18 mouse cellular contexts compared by ENCODE assay signal in genomic region chr5:142940393-142940792, GRCm38 (mm10). TPM values are rescaled to one million over a fixed set of nuclear protein-coding genes. Genes with fewer than 3 reads are reported as not detected.
A peak's percentile ranks its signal among the peaks of the same experiment; 100 is the strongest.
DNase-seq lines count a peak whose midpoint lies in the region; ATAC-seq and TF ChIP-seq lines count a peak whose summit lies in the region.
"Had no signal": no experiment of that assay in that cellular context is flagged by ENCODE, and none has a peak within 500 bp of the region (broad histone marks: within the 10 kb centered on the region; RNA-seq: fewer than 3 reads in every experiment).

No protein-coding gene starts in this region.

- H3K4me1 ChIP-seq in forebrain, postnatal 0 days (ENCODE audit: insufficient read depth): no peaks in the 10 kb centered on the region
- H3K4me1 ChIP-seq in forebrain, embryonic 15.5 days: peaks cover 6% of the 10 kb centered on the region; the same call in 1 of the 2 replicates
- peaks cover 14 to 21% of the 10 kb centered on the region in 2 experiments for H3K4me1 ChIP-seq in liver, embryonic 14.5 days (replicated peaks; ENCODE audit: control insufficient read depth in 2 of 2, insufficient read depth in 2 of 2, low read length in 1 of 2)
- H3K4me1 ChIP-seq in liver, embryonic 11.5 days (replicated peaks; ENCODE audit: control insufficient read depth, insufficient read depth, low read length): peaks cover 26% of the 10 kb centered on the region
- peaks cover 47% of the 10 kb centered on the region for H3K4me1 ChIP-seq in E14TG2a.4 (replicated peaks; ENCODE audit: low read depth, low read length)
- no peaks in the 10 kb centered on the region; the same call in 1 of the 2 replicates for H3K4me1 ChIP-seq in bone marrow, adult 2 months (ENCODE audit: control insufficient read depth, insufficient read depth, low read length)

- intact Hi-C loops in left cerebral cortex, postnatal 36 days (cut with DNase I): no loop called here

- ATAC-seq in forebrain, postnatal 0 days: no peak
- no peak for ATAC-seq in forebrain, embryonic 15.5 days (replicated peaks)
- no peak for ATAC-seq in liver, embryonic 14.5 days (ENCODE audit: insufficient read depth)
- ATAC-seq in liver, embryonic 11.5 days (replicated peaks; ENCODE audit: low FRiP score): no peak
- ATAC-seq: midbrain, embryonic 13.5 days had no signal

- no peaks in the 10 kb centered on the region for H3K27me3 ChIP-seq in forebrain, postnatal 0 days (ENCODE audit: insufficient read depth, low read length)
- H3K27me3 ChIP-seq in forebrain, embryonic 15.5 days: no peaks in the 10 kb centered on the region
- H3K27me3 ChIP-seq in liver, embryonic 14.5 days (ENCODE audit: control insufficient read depth, insufficient read depth, low read length): no peaks in the 10 kb centered on the region
- H3K27me3 ChIP-seq in liver, embryonic 11.5 days (replicated peaks; ENCODE audit: control insufficient read depth, insufficient read depth, low read length): no peaks in the 10 kb centered on the region
- H3K27me3 ChIP-seq in E14TG2a.4 (ENCODE audit: insufficient read depth, low read length): no peaks in the 10 kb centered on the region
- H3K27me3 ChIP-seq: embryonic facial prominence, embryonic 12.5 days; liver, embryonic 13.5 days; midbrain, embryonic 13.5 days had no signal

- no peaks in the 10 kb centered on the region for H3K36me3 ChIP-seq in forebrain, postnatal 0 days (ENCODE audit: insufficient read depth)
- no peaks in the 10 kb centered on the region for H3K36me3 ChIP-seq in forebrain, embryonic 15.5 days
- H3K36me3 ChIP-seq in liver, embryonic 14.5 days (replicated peaks; ENCODE audit: control insufficient read depth, insufficient read depth, low read depth): no peaks in the 10 kb centered on the region
- no peaks in the 10 kb centered on the region for H3K36me3 ChIP-seq in liver, embryonic 11.5 days (ENCODE audit: control insufficient read depth, insufficient read depth, low read length)
- H3K36me3 ChIP-seq in E14TG2a.4 (ENCODE audit: insufficient read depth, low read length): no peaks in the 10 kb centered on the region
- H3K36me3 ChIP-seq: embryonic facial prominence, embryonic 12.5 days; liver, embryonic 13.5 days; midbrain, embryonic 13.5 days had no signal

- H3K9me3 ChIP-seq in forebrain, postnatal 0 days (ENCODE audit: low read length): no peaks in the 10 kb centered on the region
- no peaks in the 10 kb centered on the region for H3K9me3 ChIP-seq in forebrain, embryonic 15.5 days
- no peaks in the 10 kb centered on the region for H3K9me3 ChIP-seq in liver, embryonic 14.5 days (ENCODE audit: control insufficient read depth, low read length)
- no peaks in the 10 kb centered on the region for H3K9me3 ChIP-seq in liver, embryonic 11.5 days (ENCODE audit: control insufficient read depth, low read length)
- no peaks in the 10 kb centered on the region for H3K9me3 ChIP-seq in E14TG2a.4 (ENCODE audit: low read length)
- H3K9me3 ChIP-seq: embryonic facial prominence, embryonic 12.5 days; liver, embryonic 13.5 days; midbrain, embryonic 13.5 days had no signal

- no peak overlapping the region for H3K9ac ChIP-seq in forebrain, postnatal 0 days
- no peak overlapping the region for H3K9ac ChIP-seq in forebrain, embryonic 15.5 days (replicated peaks)
- no peak overlapping the region for H3K9ac ChIP-seq in liver, embryonic 14.5 days (replicated peaks)
- H3K9ac ChIP-seq in liver, embryonic 11.5 days (ENCODE audit: low read depth, low read length): no peak overlapping the region
- H3K9ac ChIP-seq: embryonic facial prominence, embryonic 12.5 days; liver, embryonic 13.5 days; midbrain, embryonic 13.5 days had no signal

- H3K27ac ChIP-seq in forebrain, postnatal 0 days (ENCODE audit: low read depth, low read length): no peak overlapping the region
- H3K27ac ChIP-seq in forebrain, embryonic 15.5 days (replicated peaks): no peak overlapping the region
- H3K27ac ChIP-seq in liver, embryonic 14.5 days: no peak overlapping the region
- no peak overlapping the region for H3K27ac ChIP-seq in liver, embryonic 11.5 days (ENCODE audit: low read depth, low read length)
- H3K27ac ChIP-seq in bone marrow, adult 2 months (ENCODE audit: control insufficient read depth, insufficient read depth, low read depth, low read length, poor library complexity): no peak overlapping the region
- H3K27ac ChIP-seq: embryonic facial prominence, embryonic 12.5 days; liver, embryonic 13.5 days; midbrain, embryonic 13.5 days had no signal

- TF ChIP-seq POLR2A in bone marrow, adult 2 months (IDR thresholded peaks at IDR 0.05; ENCODE audit: borderline replicate concordance, control insufficient read depth, low read depth, low read length): no peak

- TF ChIP-seq CTCF in forebrain, postnatal 0 days (IDR thresholded peaks at IDR 0.05; ENCODE audit: low read depth): peak; percentile 39
- TF ChIP-seq CTCF in liver, embryonic 14.5 days (IDR thresholded peaks at IDR 0.05; ENCODE audit: low read depth): peak; percentile 64
- peak; percentile 48 for TF ChIP-seq CTCF in E14TG2a.4 (conservative IDR thresholded peaks at IDR 0.05; ENCODE audit: low read length)
- TF ChIP-seq CTCF in bone marrow, adult 2 months (IDR thresholded peaks at IDR 0.05; ENCODE audit: control insufficient read depth, insufficient read depth, low read length): 0 out of 2 replicates have a peak, but pooled peaks have one; percentile 22

- WGBS in forebrain, postnatal 0 days: 66% methylated on average over 2 of the region's 2 CpGs
- 71% methylated on average over 2 of the region's 2 CpGs for WGBS in forebrain, embryonic 15.5 days
- 44% methylated on average over 2 of the region's 2 CpGs for WGBS in liver, embryonic 14.5 days (ENCODE audit: insufficient replicate concordance)
- 50% methylated on average over 2 of the region's 2 CpGs for WGBS in liver, embryonic 11.5 days
- WGBS in bone marrow, adult 2 months: 59% methylated on average over 2 of the region's 2 CpGs

- no peak for TF ChIP-seq EP300 in liver, embryonic 14.5 days (IDR thresholded peaks at IDR 0.05; ENCODE audit: low read depth)

- no peak for DNase-seq in forebrain, postnatal 0 days
- no peak for DNase-seq in liver, embryonic 14.5 days (ENCODE audit: low read depth in 3 of 3, low spot score in 3 of 3)
- no peak for DNase-seq in liver, embryonic 11.5 days (ENCODE audit: low spot score)
- DNase-seq in left cerebral cortex, postnatal 36 days (ENCODE audit: low spot score in 2 of 2): no peak
- no peak for DNase-seq in cerebellum, adult 11-12 months
- DNase-seq: cerebellum, adult 11 months; cerebellum, postnatal 36 days; gastrocnemius, postnatal 36 days; kidney, postnatal 4 days; layer of hippocampus, postnatal 36 days; left cerebral cortex, postnatal 4 days; liver, embryonic 13.5 days; thymus, adult 2 months had no signal

- no peak overlapping the region for H3K4me2 ChIP-seq in forebrain, postnatal 0 days (ENCODE audit: low read depth)
- H3K4me2 ChIP-seq in forebrain, embryonic 15.5 days (replicated peaks): no peak overlapping the region
- H3K4me2 ChIP-seq in liver, embryonic 14.5 days (ENCODE audit: low read depth): no peak overlapping the region
- H3K4me2 ChIP-seq in liver, embryonic 11.5 days: no peak overlapping the region
- H3K4me2 ChIP-seq: embryonic facial prominence, embryonic 12.5 days; liver, embryonic 13.5 days; midbrain, embryonic 13.5 days had no signal

- no peak overlapping the region for H3K4me3 ChIP-seq in forebrain, postnatal 0 days (ENCODE audit: low read depth, low read length)
- H3K4me3 ChIP-seq in forebrain, embryonic 15.5 days: no peak overlapping the region
- H3K4me3 ChIP-seq in liver, embryonic 14.5 days (ENCODE audit: insufficient read depth in 1 of 2, low read depth in 2 of 2, low read length in 2 of 2): no peak overlapping the region
- H3K4me3 ChIP-seq in liver, embryonic 11.5 days (ENCODE audit: low read depth, low read length): no peak overlapping the region
- H3K4me3 ChIP-seq in E14TG2a.4 (replicated peaks; ENCODE audit: low read length): no peak overlapping the region
- H3K4me3 ChIP-seq in bone marrow, adult 2 months (replicated peaks; ENCODE audit: control insufficient read depth, low read depth, low read length): no peak overlapping the region
- H3K4me3 ChIP-seq: embryonic facial prominence, embryonic 12.5 days; liver, embryonic 13.5 days; midbrain, embryonic 13.5 days had no signal

RNA-seq across cellular contexts. Expression of gene Fscn1, which starts 19.8 kb away (rescaled TPM):
- 394 and 457 TPM in 2 replicates for total RNA-seq in forebrain, postnatal 0 days (2014; rRNA removed)
- 522 and 558 TPM in 2 replicates for polyA plus RNA-seq in forebrain, postnatal 0 days (2015; fragmentation: Nextera tagmentation; extraction: Ambion mirVana)
- 521 and 538 TPM in 2 replicates for polyA plus RNA-seq in forebrain, embryonic 15.5 days (2015; fragmentation: Nextera tagmentation; extraction: Ambion mirVana)
- polyA plus RNA-seq in liver, embryonic 14.5 days (2012; rRNA removed): 21.1 and 25.3 TPM in 2 replicates
- polyA plus RNA-seq in liver, embryonic 14.5 days (2014; fragmentation: Nextera tagmentation; extraction: Ambion mirVana): 19.3 and 21.4 TPM in 2 replicates
- 142 and 148 TPM in 2 replicates for polyA plus RNA-seq in liver, embryonic 11.5 days (2014; fragmentation: Nextera tagmentation; extraction: Ambion mirVana)
- 6.4 and 15.2 TPM in 2 replicates for polyA plus RNA-seq in bone marrow, adult 2 months (2011; ENCODE audit: insufficient read depth, insufficient read length, low replicate concordance, missing spikeins)
- total RNA-seq in left cerebral cortex, postnatal 36 days (2021): 100 to 1,000 TPM; 310 to 396 TPM

RNA-seq across cellular contexts. Expression of gene Actb, which starts 33.8 kb away (rescaled TPM):
- 5,288 and 5,744 TPM in 2 replicates for total RNA-seq in forebrain, postnatal 0 days (2014; rRNA removed)
- 19,349 and 21,354 TPM in 2 replicates for polyA plus RNA-seq in forebrain, postnatal 0 days (2015; fragmentation: Nextera tagmentation; extraction: Ambion mirVana)
- polyA plus RNA-seq in forebrain, embryonic 15.5 days (2015; fragmentation: Nextera tagmentation; extraction: Ambion mirVana): 16,767 and 16,970 TPM in 2 replicates
- polyA plus RNA-seq in liver, embryonic 14.5 days (2012; rRNA removed): 776 and 920 TPM in 2 replicates
- polyA plus RNA-seq in liver, embryonic 14.5 days (2014; fragmentation: Nextera tagmentation; extraction: Ambion mirVana): 7,259 and 7,802 TPM in 2 replicates
- polyA plus RNA-seq in liver, embryonic 11.5 days (2014; fragmentation: Nextera tagmentation; extraction: Ambion mirVana): 11,958 and 12,749 TPM in 2 replicates
- polyA plus RNA-seq in bone marrow, adult 2 months (2011; ENCODE audit: insufficient read depth, insufficient read length, low replicate concordance, missing spikeins): 3,846 and 7,097 TPM in 2 replicates
- 1,000 to 10,000 TPM; 2,229 to 2,541 TPM for total RNA-seq in left cerebral cortex, postnatal 36 days (2021)

RNA-seq across cellular contexts. Expression of gene Fbxl18, which starts 45.2 kb away (rescaled TPM):
- total RNA-seq in forebrain, postnatal 0 days (2014; rRNA removed): 24.9 and 38.0 TPM in 2 replicates
- polyA plus RNA-seq in forebrain, postnatal 0 days (2015; fragmentation: Nextera tagmentation; extraction: Ambion mirVana): 14.9 and 27.0 TPM in 2 replicates
- 32.6 and 34.2 TPM in 2 replicates for polyA plus RNA-seq in forebrain, embryonic 15.5 days (2015; fragmentation: Nextera tagmentation; extraction: Ambion mirVana)
- 1.9 and 2.2 TPM in 2 replicates for polyA plus RNA-seq in liver, embryonic 14.5 days (2012; rRNA removed)
- polyA plus RNA-seq in liver, embryonic 14.5 days (2014; fragmentation: Nextera tagmentation; extraction: Ambion mirVana): 1.6 and 2.0 TPM in 2 replicates
- polyA plus RNA-seq in liver, embryonic 11.5 days (2014; fragmentation: Nextera tagmentation; extraction: Ambion mirVana): 6.7 TPM in 2 replicates
- polyA plus RNA-seq in bone marrow, adult 2 months (2011; ENCODE audit: insufficient read depth, insufficient read length, low replicate concordance, missing spikeins): 4.6 and 10.8 TPM in 2 replicates
- total RNA-seq in left cerebral cortex, postnatal 36 days (2021): 10 to 100 TPM; 30.4 to 34.1 TPM
